Mouse (Mus musculus) thymus, postnatal 36 days (tissue): ENCODE results near the gene Pafah1b3.

ENCODE experiments used
- DNase-seq, 2 experiments: peaks; one replicate each; pipeline ENCODE4 v3.0.0; 2022; ENCODE audit warnings: mixed read lengths in 2 of 2

The Pafah1b3 gene

GRCm38 (mm10) chr7:25305481-25305880, 7.7 kb upstream of the Pafah1b3 start:
- DNase-seq, result no peak

DNA sequence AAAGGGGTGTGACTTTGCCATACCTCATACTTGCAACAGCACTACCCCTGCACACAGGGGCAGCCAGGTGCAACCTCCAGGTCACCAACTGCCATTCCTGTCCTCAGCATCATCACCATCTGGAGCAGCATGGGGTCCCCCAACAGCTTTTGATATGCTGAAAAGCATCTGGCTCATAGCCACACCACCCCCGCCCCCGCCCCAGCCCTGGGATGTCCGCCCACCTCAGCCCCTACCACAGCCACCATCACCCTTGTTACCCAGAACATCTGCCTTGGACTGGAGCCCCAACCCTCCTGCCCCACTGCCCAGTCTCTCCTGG, 5.9 kb upstream of the Pafah1b3 start:
- no peak for DNase-seq

GRCm38 (mm10) chr7:25303003-25303684, 5.4 kb upstream of the Pafah1b3 start:
- DNase-seq, result peak in 1 of 2 experiments; percentile 0

DNA sequence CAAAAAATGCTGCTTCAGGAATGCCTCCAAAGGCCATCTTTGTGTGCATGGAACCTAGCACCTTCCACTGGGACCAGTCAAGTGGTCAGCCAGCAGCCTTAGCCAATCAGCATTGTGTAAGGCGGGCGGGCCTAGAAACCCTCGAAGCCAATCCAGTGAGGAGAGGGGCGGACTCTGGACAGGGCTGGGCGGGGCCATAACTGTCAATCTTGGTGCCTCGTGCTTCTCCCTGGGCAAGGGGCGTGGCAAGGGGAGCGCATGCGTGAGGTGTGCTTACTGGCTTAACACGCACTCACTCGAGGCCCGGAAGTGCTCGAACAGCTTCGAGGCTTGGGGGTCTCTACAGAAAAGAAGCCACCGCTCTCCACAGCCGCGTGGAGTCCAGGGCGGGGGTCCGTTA, 3.3 kb upstream of the Pafah1b3 start, which contains the start of gene Prr19:
Gene Prr19 (plus strand): TSS at position 349 of the 400 bp plus-strand sequence.
- peak; percentile 3 to 25 for DNase-seq

DNA sequence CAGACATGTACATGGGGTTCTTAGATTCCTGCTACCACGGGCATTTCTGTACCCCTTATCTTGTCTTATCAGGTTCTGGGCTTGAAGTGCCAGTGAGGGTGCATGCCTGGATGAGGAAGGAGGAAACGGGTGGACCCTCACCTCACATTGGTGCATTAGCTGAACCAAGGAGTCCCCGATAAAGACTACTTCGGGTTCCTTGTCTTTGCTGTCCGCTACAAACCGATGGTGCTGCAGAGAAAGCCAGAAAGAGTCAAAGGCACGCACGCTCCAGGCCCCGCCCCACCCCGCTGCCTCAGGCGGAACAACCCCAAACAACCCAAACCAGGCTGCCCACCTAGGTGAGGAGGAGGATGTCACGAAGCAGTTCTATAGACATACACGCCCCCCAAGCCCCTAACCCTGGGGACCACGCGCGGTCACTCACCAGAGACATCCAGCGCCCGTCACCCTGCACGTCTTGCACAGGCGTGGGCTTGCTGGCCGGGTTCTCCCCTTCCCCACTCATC, 787 bp downstream of the Pafah1b3 start:
- peak; percentile 58 to 73 for DNase-seq

GRCm38 (mm10) chr7:25294960-25295722, 2.6 kb downstream of the Pafah1b3 start:
- DNase-seq, result peak in 1 of 2 experiments; percentile 1

GRCm38 (mm10) chr7:25294495-25294894, 3.3 kb downstream of the Pafah1b3 start:
- DNase-seq, result no peak

DNA sequence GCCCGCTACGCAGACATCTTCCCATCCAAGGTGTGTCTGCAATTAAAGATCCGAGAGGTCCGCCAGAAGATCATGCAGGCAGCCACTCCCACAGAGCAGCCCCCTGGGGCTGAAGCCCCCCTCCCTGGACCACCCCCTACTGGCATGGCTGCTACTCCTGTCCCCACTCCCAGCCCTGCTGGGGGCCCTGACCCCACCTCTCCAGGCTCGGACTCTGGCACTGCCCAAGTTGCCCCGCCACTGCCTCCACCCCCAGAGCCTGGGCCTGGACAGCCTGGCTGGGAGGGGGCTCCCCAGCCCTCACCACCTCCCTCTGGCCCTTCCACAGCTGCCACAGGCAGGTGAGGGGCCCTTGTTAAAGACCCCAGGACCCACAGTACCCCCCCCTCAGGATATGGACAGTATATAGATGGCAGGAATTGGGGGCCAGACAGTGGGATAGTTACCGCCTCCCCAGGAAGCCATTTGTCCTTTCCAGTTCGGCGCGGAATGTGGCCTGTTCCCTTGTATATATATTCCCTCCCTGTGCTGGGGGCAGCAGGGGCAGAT, 4.5 kb downstream of the Pafah1b3 start:
- DNase-seq, result peak; percentile 1 to 34

- peak in 1 of 2 experiments; percentile 1 for DNase-seq
Measured at GRCm38 (mm10) chr7:25292107-25292506, 5.7 kb downstream of the Pafah1b3 start.

- DNase-seq, result peak in 1 of 2 experiments; percentile 3
Measured at GRCm38 (mm10) chr7:25290911-25291310, 6.9 kb downstream of the Pafah1b3 start.

- peak in 1 of 2 experiments; percentile 1 for DNase-seq
Measured at GRCm38 (mm10) chr7:25290463-25290862, 7.3 kb downstream of the Pafah1b3 start.

- DNase-seq, result peak in 1 of 2 experiments; percentile 1
Measured at GRCm38 (mm10) chr7:25289925-25290324, 7.9 kb downstream of the Pafah1b3 start.

- DNase-seq, result no peak
Measured at GRCm38 (mm10) chr7:25288721-25289120, 9.1 kb downstream of the Pafah1b3 start.

- DNase-seq, result no peak
Measured at GRCm38 (mm10) chr7:25288011-25288410, 9.8 kb downstream of the Pafah1b3 start.

DNA sequence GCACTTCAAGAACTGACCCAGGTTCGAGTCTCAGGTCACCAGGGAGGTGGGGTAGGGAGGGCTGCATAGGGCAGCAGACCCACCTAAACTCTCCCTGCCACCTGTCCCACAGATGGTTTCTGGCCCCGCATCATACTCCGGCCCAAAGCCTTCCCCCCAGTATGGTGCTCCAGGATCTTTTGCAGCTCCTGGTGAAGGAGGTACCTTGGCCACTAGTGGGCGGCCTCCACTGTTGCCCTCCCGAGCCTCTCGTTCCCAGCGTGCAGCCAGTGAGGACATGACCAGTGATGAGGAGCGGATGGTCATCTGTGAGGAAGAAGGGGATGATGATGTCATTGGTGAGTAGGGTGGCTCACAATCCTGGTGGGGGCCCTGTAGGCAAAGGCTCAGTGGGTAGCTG, 10.8 kb downstream of the Pafah1b3 start:
- peak in 1 of 2 experiments; percentile 12 for DNase-seq

DNA sequence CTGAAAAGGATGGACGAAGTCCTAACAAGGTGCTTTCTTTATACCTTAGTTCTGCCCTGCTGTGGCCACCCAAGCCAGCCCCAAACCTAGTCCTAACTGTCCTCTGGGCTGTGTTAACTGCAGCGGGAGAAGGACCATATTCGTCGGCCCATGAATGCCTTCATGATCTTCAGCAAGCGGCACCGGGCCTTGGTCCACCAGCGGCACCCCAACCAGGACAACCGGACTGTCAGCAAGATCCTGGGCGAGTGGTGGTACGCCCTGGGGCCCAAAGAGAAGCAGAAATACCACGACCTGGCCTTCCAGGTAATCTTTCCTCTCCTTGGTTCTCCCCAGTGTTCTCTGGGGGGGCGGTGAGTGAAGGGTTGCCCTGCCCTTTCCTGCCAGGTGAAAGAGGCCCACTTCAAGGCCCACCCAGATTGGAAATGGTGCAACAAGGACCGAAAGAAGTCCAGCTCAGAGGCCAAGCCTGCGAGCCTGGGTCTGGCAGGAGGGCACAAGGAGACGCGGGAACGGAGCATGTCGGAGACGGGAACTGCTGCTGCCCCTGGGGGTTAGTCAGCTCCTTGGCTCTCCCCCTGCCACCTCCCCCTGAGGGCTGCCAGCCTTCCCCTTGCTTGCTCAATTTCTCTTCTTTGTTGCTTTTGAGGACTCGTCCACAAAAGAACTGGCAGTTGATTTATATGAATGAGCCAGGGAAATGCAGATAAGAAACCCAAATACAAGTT, 12.1 kb downstream of the Pafah1b3 start:
- DNase-seq, result peak in 1 of 2 experiments; percentile 16

DNA sequence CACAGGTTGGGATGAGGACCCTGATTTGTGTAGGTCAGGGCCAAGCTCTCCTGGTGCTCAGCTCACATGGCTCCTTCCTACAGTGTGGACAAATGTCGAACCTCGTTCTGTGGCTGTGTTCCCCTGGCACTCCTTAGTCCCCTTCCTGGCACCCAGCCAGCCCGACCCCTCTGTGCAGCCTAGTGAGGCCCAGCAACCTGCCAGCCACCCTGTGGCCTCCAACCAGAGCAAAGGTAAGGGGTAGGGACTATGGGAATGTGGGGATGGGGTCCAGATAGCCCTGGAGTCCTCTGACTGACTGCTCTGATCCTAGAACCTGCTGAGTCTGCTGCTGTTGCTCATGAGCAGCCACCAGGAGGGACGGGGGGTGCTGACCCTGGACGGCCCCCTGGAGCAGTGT, 13.0 kb downstream of the Pafah1b3 start:
- peak in 1 of 2 experiments; percentile 22 for DNase-seq

GRCm38 (mm10) chr7:25284171-25284570, 13.6 kb downstream of the Pafah1b3 start:
- DNase-seq, result no peak

DNA sequence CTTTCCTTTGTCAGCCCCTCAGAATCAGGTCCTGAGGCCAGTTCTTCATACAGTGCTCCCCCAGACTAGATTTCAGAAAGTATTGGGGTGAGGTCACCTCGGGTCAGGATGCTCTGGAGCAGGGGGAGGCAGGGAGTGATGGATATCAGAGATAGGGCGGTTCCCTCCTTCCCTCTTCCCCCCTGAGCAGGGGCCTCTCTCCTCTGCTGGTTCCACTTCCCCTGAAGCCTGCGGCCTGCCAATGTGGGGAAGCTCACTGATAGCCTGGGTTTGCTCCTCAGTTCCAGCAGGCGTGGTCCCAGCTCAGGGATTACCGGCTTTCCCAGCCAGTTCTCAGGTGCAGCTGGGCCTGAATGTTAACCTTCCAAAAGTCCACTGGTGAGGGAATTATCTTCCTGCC, 14.1 kb downstream of the Pafah1b3 start:
- peak in 1 of 2 experiments; percentile 30 for DNase-seq

- peak; percentile 49 to 70 for DNase-seq
Measured at GRCm38 (mm10) chr7:25282731-25283211, 15.0 kb downstream of the Pafah1b3 start.

DNA sequence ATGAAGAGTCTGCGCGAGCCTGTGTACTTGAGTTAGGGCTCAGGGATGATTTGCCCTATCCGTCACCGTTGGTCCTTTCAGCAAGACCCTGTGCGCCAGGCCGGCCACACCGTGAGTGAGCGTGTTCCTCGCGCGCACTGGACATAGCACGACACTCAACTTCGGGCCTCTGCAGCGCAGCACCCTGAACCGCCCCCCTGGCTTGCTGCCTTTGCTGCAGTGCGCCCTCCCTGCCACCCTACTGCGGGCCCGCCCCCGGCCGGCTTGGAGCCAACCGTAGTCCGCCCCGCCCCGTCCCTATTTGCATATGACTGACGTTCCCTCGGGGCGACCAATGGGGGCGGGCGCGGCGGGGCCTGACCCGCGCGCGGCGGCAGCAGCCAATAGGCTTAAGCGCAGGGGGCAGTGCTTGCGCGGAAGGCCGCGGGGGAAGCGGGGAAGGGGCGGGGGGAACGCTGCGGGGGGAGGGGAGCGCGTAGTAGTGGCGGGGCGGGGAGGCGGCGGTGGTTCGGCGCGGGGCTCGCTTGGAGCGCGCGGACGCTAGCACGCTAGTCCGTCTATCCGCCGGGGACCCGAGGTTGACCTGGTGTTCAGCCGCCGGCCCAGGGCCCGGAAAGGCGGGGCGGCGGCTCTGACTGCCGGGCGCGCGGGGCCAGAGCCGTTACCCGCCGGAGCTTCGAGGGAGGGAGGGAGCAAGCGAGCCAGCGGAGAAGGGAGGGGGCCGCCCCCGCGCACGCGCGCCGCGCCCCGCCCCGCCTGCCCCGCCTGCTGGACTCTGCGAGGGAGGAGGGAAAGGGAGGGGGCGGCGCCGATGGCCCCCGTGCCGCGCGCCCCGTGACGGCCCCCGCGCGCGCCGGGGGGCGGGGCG, 15.8 kb downstream of the Pafah1b3 start:
- DNase-seq, result peak; percentile 98 to 99
